Mouse (Mus musculus): Measurements from ENCODE around the gene Tcte2.

DNA sequence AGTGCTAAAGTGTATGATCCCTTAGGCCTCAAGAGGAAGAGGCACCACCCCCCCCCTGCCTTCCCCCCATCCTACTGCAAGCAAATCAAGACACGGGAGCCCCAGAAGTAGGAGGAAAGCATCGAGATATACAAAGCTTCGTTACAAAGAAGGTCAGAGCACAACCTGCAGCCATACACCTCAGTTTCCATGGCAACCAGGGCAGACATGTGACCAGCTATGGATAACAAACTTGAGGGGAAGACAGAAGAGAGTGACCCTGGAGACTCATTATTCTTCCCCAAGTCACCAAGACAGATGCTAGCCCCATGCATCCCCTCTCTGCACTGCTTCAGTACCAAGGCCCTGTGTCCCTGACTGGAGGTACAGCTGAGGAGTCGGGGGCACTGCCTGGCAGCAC, 74.5 kb downstream of the Tcte2 start:
- TF ChIP-seq POLR2A (IDR thresholded peaks at IDR 0.05; ENCODE audit: borderline replicate concordance, extremely low read depth, insufficient read depth, insufficient read length, poor library complexity, severe bottlenecking): no peak
- no peak for TF ChIP-seq CTCF (IDR thresholded peaks at IDR 0.05; ENCODE audit: borderline replicate concordance, extremely low read depth, insufficient read depth, insufficient read length)

Data from brain, embryonic 14.5 days (tissue).